Mouse (Mus musculus): ENCODE results near the gene Tsg101. TPM values are rescaled to one million over a fixed set of nuclear protein-coding genes. Genes with fewer than 3 reads are reported as not detected.

Gene Tsg101
- polyA plus RNA-seq, 1 experiment from 2014 or later = 204 TPM

DNA sequence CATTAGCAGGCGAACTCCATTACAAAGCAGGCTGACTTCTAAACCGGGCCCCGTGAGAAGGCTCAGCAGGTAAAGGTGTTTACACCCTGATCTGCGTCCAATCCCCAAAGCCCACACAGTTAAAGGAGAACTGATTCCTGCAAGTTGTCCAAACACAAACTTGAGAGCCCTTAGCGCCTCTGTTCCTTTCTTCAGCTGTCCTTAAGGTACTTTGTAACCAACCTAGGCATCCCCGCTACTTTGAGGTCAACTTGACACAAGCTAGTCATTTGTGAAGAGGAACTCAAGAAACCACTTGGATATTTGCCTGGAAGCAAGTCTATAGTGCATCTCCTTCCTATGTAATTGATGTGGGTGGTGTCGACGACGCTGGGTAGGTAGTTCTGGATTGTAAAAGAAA, 62.3 kb downstream of the Tsg101 start:
- Histone ChIP-seq H3K4me2 (replicated peaks; ENCODE audit: low read depth, low read length) (no peak overlapping the region), H3K27ac (ENCODE audit: low read depth, low read length) (no peak overlapping the region), H3K27me3 (ENCODE audit: control insufficient read depth, insufficient read depth, low read length) (no peaks in the 10 kb centered on the region), H3K9ac (ENCODE audit: low read depth, low read length) (no peak overlapping the region), H3K9me3 (ENCODE audit: control insufficient read depth, low read length) (no peaks in the 10 kb centered on the region), H3K4me3 (ENCODE audit: low read length) (no peak overlapping the region), H3K4me1 (ENCODE audit: control insufficient read depth, insufficient read depth, low read length) (no peaks in the 10 kb centered on the region), H3K36me3 (ENCODE audit: control insufficient read depth, insufficient read depth, low read length) (peaks cover 40% of the 10 kb centered on the region)
- no peak for ATAC-seq (ENCODE audit: low FRiP score, low TSS enrichment)
- WGBS = 73% methylated on average over 9 of the region's 9 CpGs

DNA sequence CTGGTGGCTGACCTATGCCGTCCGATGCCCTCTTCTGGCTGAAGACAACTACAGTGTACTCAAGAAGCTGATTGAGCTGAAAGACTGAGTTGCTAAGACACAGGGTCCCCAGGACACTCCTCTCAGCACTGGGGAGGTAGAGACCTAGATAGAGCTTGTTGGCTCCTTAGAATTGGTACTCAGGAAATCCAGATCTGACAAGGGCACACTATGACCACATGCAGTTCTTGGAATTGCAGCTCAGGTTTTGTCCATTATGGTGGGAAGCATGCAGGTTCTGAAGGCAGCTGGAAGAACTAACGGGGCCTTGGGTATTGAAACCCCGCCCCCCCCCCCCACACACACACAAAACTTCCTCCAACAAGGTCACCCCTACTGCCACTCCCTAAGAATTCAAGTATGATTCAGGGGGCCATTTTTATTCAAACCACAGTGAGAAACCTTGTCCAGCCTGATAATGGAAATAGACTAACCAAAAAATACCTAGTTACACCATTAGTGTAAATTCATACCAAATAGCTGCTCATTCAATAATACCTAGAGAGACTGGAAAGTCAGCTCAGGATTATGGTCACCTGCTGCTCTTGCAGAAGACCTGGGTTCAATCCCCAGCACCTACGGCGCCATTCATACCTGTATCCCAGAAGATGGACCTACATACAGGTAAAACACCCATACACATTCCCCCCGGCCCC, 63.8 kb downstream of the Tsg101 start:
- no peak overlapping the region for H3K27ac ChIP-seq (ENCODE audit: low read depth, low read length)
- ATAC-seq (ENCODE audit: low FRiP score, low TSS enrichment) = no peak

DNA sequence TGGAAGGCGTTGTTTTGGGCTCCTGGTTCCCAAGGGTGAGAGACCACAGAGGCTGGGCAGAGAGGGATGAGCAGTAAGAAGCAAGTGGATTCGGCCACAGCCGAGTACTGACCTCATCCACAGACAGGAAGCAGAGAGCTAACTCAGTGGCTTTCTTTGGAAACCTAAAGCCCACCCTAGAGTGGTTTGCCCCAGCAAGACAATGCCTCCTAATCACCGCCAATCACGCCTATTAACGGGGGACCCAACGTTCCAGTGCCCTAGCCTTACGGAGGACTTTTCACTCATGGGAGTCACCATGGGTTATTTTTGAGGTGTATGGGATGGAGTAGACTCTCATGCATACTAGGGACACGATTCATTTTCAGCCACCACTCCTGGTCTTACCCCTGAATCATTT, 66.4 kb downstream of the Tsg101 start:
- WGBS = 88% methylated on average over 9 of the region's 9 CpGs
- H3K4me3 ChIP-seq (ENCODE audit: low read length) = no peak overlapping the region
- no peak overlapping the region for H3K4me2 ChIP-seq (replicated peaks; ENCODE audit: low read depth, low read length)
- no peak overlapping the region for H3K9ac ChIP-seq (ENCODE audit: low read depth, low read length)
- no peak for ATAC-seq (ENCODE audit: low FRiP score, low TSS enrichment)
- peaks cover 79% of the 10 kb centered on the region for H3K36me3 ChIP-seq (ENCODE audit: control insufficient read depth, insufficient read depth, low read length)
- no peak overlapping the region for H3K27ac ChIP-seq (ENCODE audit: low read depth, low read length)
- H3K27me3 ChIP-seq (ENCODE audit: control insufficient read depth, insufficient read depth, low read length) = no peaks in the 10 kb centered on the region
- H3K4me1 ChIP-seq (ENCODE audit: control insufficient read depth, insufficient read depth, low read length) = no peaks in the 10 kb centered on the region
- no peaks in the 10 kb centered on the region for H3K9me3 ChIP-seq (ENCODE audit: control insufficient read depth, low read length)

More for the DNA sequence above, 63.8 kb downstream of the Tsg101 start:
- Histone ChIP-seq H3K9me3 (ENCODE audit: control insufficient read depth, low read length) (no peaks in the 10 kb centered on the region), H3K4me3 (ENCODE audit: low read length) (no peak overlapping the region), H3K36me3 (ENCODE audit: control insufficient read depth, insufficient read depth, low read length) (peaks cover 54% of the 10 kb centered on the region), H3K4me2 (replicated peaks; ENCODE audit: low read depth, low read length) (no peak overlapping the region), H3K9ac (ENCODE audit: low read depth, low read length) (no peak overlapping the region), H3K27me3 (ENCODE audit: control insufficient read depth, insufficient read depth, low read length) (no peaks in the 10 kb centered on the region), H3K4me1 (ENCODE audit: control insufficient read depth, insufficient read depth, low read length) (no peaks in the 10 kb centered on the region)
- 72% methylated on average over 7 of the region's 7 CpGs for WGBS

DNA sequence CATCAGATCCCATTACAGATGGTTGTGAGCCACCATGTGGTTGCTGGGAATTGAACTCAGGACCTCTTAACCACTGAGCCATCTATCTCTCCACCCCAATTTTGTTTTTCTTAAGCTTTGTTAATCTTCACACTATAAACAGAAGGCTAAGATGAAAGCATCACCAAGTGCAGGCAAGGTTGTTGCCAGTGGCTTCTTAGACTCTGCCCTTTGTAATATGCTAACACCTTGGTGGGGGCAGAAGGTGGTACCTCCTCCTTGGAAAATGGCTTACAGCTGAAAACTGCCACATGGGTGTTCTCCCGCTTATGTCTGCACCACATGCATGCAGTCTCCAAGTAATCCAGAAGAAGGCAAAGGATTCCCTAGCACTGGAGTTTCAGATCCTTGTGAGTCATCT, 67.1 kb downstream of the Tsg101 start:
- H3K4me1 ChIP-seq (ENCODE audit: control insufficient read depth, insufficient read depth, low read length) = no peaks in the 10 kb centered on the region
- 94% methylated on average over 1 of the region's 1 CpGs for WGBS
- H3K4me3 ChIP-seq (ENCODE audit: low read length) = no peak overlapping the region
- no peak for ATAC-seq (ENCODE audit: low FRiP score, low TSS enrichment)
- no peak overlapping the region for H3K4me2 ChIP-seq (replicated peaks; ENCODE audit: low read depth, low read length)
- H3K36me3 ChIP-seq (ENCODE audit: control insufficient read depth, insufficient read depth, low read length) = peaks cover 85% of the 10 kb centered on the region
- no peak overlapping the region for H3K27ac ChIP-seq (ENCODE audit: low read depth, low read length)
- H3K27me3 ChIP-seq (ENCODE audit: control insufficient read depth, insufficient read depth, low read length) = no peaks in the 10 kb centered on the region
- no peaks in the 10 kb centered on the region for H3K9me3 ChIP-seq (ENCODE audit: control insufficient read depth, low read length)
- H3K9ac ChIP-seq (ENCODE audit: low read depth, low read length) = no peak overlapping the region

DNA sequence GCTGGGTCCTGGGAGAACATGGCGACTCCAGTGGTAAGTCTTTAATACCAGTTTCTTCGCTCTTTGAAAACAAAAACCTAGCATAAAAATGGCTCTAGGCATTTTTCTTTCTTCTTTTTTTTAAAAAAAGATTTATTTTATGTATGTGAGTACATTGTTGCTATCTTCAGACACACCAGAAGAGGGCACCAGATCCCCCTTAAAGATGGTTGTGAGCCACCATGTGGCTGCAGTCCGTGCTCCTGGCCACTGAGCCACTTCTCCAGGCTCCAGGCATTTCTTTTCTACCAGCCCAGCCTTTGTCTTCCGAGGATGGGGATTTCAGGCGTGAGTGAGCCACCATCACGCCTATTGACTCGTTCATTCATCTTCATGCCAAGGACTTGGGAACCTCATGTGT, 68.7 kb downstream of the Tsg101 start:
- no peak for ATAC-seq (ENCODE audit: low FRiP score, low TSS enrichment)
- no peak overlapping the region for H3K9ac ChIP-seq (ENCODE audit: low read depth, low read length)
- peaks cover 82% of the 10 kb centered on the region for H3K36me3 ChIP-seq (ENCODE audit: control insufficient read depth, insufficient read depth, low read length)
- 0 out of 2 replicates have a peak, but pooled peaks cover 3% of the 10 kb centered on the region for H3K4me1 ChIP-seq (ENCODE audit: control insufficient read depth, insufficient read depth, low read length)
- no peak overlapping the region for H3K4me2 ChIP-seq (replicated peaks; ENCODE audit: low read depth, low read length)
- WGBS = 81% methylated on average over 7 of the region's 7 CpGs
- no peak overlapping the region for H3K4me3 ChIP-seq (ENCODE audit: low read length)
- no peak overlapping the region for H3K27ac ChIP-seq (ENCODE audit: low read depth, low read length)
- H3K27me3 ChIP-seq (ENCODE audit: control insufficient read depth, insufficient read depth, low read length) = no peaks in the 10 kb centered on the region
- H3K9me3 ChIP-seq (ENCODE audit: control insufficient read depth, low read length) = no peaks in the 10 kb centered on the region

DNA sequence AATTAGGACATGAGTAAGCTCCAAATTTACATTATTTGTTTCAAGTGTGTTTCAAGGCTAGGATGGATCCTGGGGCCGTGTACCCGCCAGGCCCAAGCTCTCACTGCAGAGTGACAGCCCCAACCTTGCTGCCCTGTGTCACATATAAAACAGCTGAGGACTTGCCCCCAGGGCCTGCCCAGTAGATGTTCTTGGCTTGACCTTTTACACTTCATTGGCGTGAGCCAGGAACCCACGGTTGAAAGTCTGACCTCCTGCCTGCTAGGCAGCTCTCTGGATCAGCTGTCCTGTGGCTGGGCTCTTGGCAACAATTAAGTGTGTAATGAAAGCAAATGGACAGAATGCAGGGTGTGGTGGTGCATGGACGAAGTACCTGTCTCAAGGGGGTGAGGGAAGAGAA, 70.5 kb downstream of the Tsg101 start:
- WGBS = 80% methylated on average over 5 of the region's 5 CpGs
- Histone ChIP-seq H3K9ac (ENCODE audit: low read depth, low read length) (no peak overlapping the region), H3K36me3 (ENCODE audit: control insufficient read depth, insufficient read depth, low read length) (peaks cover 65% of the 10 kb centered on the region), H3K27me3 (ENCODE audit: control insufficient read depth, insufficient read depth, low read length) (no peaks in the 10 kb centered on the region), H3K27ac (ENCODE audit: low read depth, low read length) (no peak overlapping the region), H3K4me1 (ENCODE audit: control insufficient read depth, insufficient read depth, low read length) (0 out of 2 replicates have a peak, but pooled peaks cover 10% of the 10 kb centered on the region), H3K4me2 (replicated peaks; ENCODE audit: low read depth, low read length) (no peak overlapping the region), H3K9me3 (ENCODE audit: control insufficient read depth, low read length) (no peaks in the 10 kb centered on the region), H3K4me3 (ENCODE audit: low read length) (no peak overlapping the region)
- no peak for ATAC-seq (ENCODE audit: low FRiP score, low TSS enrichment)

- H3K9me3 ChIP-seq (ENCODE audit: control insufficient read depth, low read length) = no peaks in the 10 kb centered on the region
- 1% methylated on average over 28 of the region's 28 CpGs for WGBS
- peak; percentile 37 for ATAC-seq (ENCODE audit: low FRiP score, low TSS enrichment)
These were observed 73.1 kb downstream of the Tsg101 start for GRCm38 (mm10) chr7:46846486-46847244.

GRCm38 (mm10) chr7:46845978-46846485, 73.7 kb downstream of the Tsg101 start:
- Histone ChIP-seq H3K9ac (ENCODE audit: low read depth, low read length) (peak overlapping the region; percentile 93), H3K27ac (ENCODE audit: low read depth, low read length) (peak overlapping the region; percentile 96), H3K4me2 (replicated peaks; ENCODE audit: low read depth, low read length) (peak overlapping the region; percentile 89), H3K9me3 (ENCODE audit: control insufficient read depth, low read length) (no peaks in the 10 kb centered on the region), H3K4me3 (ENCODE audit: low read length) (peak overlapping the region; percentile 92), H3K4me1 (ENCODE audit: control insufficient read depth, insufficient read depth, low read length) (0 out of 2 replicates have a peak, but pooled peaks cover 10% of the 10 kb centered on the region), H3K27me3 (ENCODE audit: control insufficient read depth, insufficient read depth, low read length) (no peaks in the 10 kb centered on the region), H3K36me3 (ENCODE audit: control insufficient read depth, insufficient read depth, low read length) (peaks cover 33% of the 10 kb centered on the region)
- peak; percentile 40 for ATAC-seq (ENCODE audit: low FRiP score, low TSS enrichment)
- under 1% methylated on average over 36 of the region's 36 CpGs for WGBS

More at GRCm38 (mm10) chr7:46846486-46847244, 73.1 kb downstream of the Tsg101 start:
- Histone ChIP-seq H3K4me2 (replicated peaks; ENCODE audit: low read depth, low read length) (peak overlapping the region; percentile 89), H3K9ac (ENCODE audit: low read depth, low read length) (peak overlapping the region; percentile 93), H3K27me3 (ENCODE audit: control insufficient read depth, insufficient read depth, low read length) (no peaks in the 10 kb centered on the region), H3K4me1 (ENCODE audit: control insufficient read depth, insufficient read depth, low read length) (0 out of 2 replicates have a peak, but pooled peaks cover 10% of the 10 kb centered on the region), H3K27ac (ENCODE audit: low read depth, low read length) (peak overlapping the region; percentile 96), H3K36me3 (ENCODE audit: control insufficient read depth, insufficient read depth, low read length) (peaks cover 39% of the 10 kb centered on the region), H3K4me3 (ENCODE audit: low read length) (peak overlapping the region; percentile 92)

Measured in kidney, embryonic 14.5 days (tissue).